19 mouse cellular contexts compared by ENCODE assay signal in genomic region chr3:21477366-21477765, GRCm38 (mm10).
DNase-seq lines count a peak whose midpoint lies in the region; TF ChIP-seq lines count a peak whose summit lies in the region.
"Had no signal": no experiment of that assay in that cellular context is flagged by ENCODE, and none has a peak within 500 bp of the region (broad histone marks: within the 10 kb centered on the region; RNA-seq: fewer than 3 reads in every experiment).

No protein-coding gene starts in this region.

- H3K27me3 ChIP-seq in heart, embryonic 10.5 days (ENCODE audit: insufficient read depth, poor library complexity, severe bottlenecking): no peaks in the 10 kb centered on the region
- H3K27me3 ChIP-seq: liver, embryonic 12.5 days; Patski had no signal

- no peak for TF ChIP-seq POLR2A in embryonic fibroblast, embryonic 13.5 days (IDR thresholded peaks at IDR 0.05; ENCODE audit: low read depth, low read length)

- TF ChIP-seq CTCF in embryonic fibroblast, embryonic 13.5 days (IDR thresholded peaks at IDR 0.05; ENCODE audit: borderline replicate concordance, insufficient read depth, low read length): no peak

- H3K27ac ChIP-seq in heart, embryonic 10.5 days: no peak overlapping the region
- H3K27ac ChIP-seq in embryonic fibroblast, embryonic 13.5 days (ENCODE audit: insufficient read depth, low read length): peak overlapping the region; percentile 94
- H3K27ac ChIP-seq: heart, adult 2 months; liver, embryonic 12.5 days had no signal

- WGBS in heart, embryonic 10.5 days: 48% methylated on average over 4 of the region's 4 CpGs

- peaks cover 15% of the 10 kb centered on the region for H3K4me1 ChIP-seq in heart, embryonic 10.5 days
- peaks cover 4% of the 10 kb centered on the region; the same call in 1 of the 2 replicates for H3K4me1 ChIP-seq in embryonic fibroblast, embryonic 13.5 days (ENCODE audit: control insufficient read depth, insufficient read depth, low read length)
- H3K4me1 ChIP-seq: liver, embryonic 12.5 days had no signal

- no peak overlapping the region for H3K4me3 ChIP-seq in heart, embryonic 10.5 days
- no peak overlapping the region for H3K4me3 ChIP-seq in embryonic fibroblast, embryonic 13.5 days (ENCODE audit: insufficient read depth, low read length)
- H3K4me3 ChIP-seq: heart, adult 2 months; liver, embryonic 12.5 days had no signal

- no peaks in the 10 kb centered on the region for H3K9me3 ChIP-seq in heart, embryonic 10.5 days
- H3K9me3 ChIP-seq: liver, embryonic 12.5 days had no signal

- peak; percentile 37 to 58 for DNase-seq in heart, adult 18-20 months
- no peak for DNase-seq in heart, embryonic 10.5 days (ENCODE audit: low spot score)
- peak; percentile 43 for DNase-seq in right cerebral cortex, adult 18-20 months
- DNase-seq in right cerebral cortex, postnatal 10 days (ENCODE audit: low spot score in 2 of 2): no peak
- peak; percentile 86 for DNase-seq in telencephalon, adult 2 months (ENCODE audit: low read depth, low spot score)
- DNase-seq in kidney, postnatal 10 days: no peak
- no peak for DNase-seq in kidney, adult 11 months
- DNase-seq: adrenal gland, postnatal 10 days; cerebellum, adult 9-11 months; forebrain, postnatal 0 days; gastrocnemius, postnatal 10 days; heart, adult 2 months; kidney, adult 8-10 months; kidney, postnatal 25 days; lung, adult 2 months; thymus, postnatal 4 days had no signal

- H3K36me3 ChIP-seq in heart, embryonic 10.5 days: no peaks in the 10 kb centered on the region
- H3K36me3 ChIP-seq: liver, embryonic 12.5 days had no signal

Comparison
In these comparisons a context has a peak if more than half of its experiments do, and no peak if none do; other contexts are left out.
1. DNase-seq: peak in heart, adult 18-20 months (2 of 2), right cerebral cortex, adult 18-20 months (single experiment) and telencephalon, adult 2 months (single experiment); none in heart, embryonic 10.5 days (single experiment), right cerebral cortex, postnatal 10 days (0 of 2), kidney, postnatal 10 days (single experiment) and kidney, adult 11 months (single experiment).